Mouse (Mus musculus): ENCODE measurements at regions not wholly inside any gene's neighbourhood (a gene's known extent, or its start where the extent isn't known, plus 50 kb on each side); places are given as distances from the start of the nearest gene placed in this dataset.

DNA sequence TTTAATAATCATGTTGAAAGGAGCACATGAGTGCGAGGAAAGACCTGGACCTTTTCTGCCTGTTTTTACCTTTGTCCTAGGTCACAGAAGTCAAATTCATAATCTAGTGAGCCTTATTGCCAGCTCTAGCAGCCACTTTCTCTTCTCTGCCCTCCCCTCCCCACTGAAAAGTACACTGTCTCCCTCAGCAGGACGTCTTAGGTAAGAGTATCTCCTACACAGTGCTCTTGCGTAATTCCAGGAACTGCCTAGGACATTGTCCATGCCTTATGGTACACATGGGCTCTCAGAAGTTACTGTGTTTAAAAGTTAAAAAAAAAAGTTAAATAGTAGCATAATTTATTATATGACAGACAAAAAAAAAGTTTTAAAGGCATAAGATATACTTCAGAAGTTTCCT is 100.7 kb upstream of the Irak1bp1 start:
- no peak for DNase-seq (ENCODE audit: low read depth, low spot score)

DNA sequence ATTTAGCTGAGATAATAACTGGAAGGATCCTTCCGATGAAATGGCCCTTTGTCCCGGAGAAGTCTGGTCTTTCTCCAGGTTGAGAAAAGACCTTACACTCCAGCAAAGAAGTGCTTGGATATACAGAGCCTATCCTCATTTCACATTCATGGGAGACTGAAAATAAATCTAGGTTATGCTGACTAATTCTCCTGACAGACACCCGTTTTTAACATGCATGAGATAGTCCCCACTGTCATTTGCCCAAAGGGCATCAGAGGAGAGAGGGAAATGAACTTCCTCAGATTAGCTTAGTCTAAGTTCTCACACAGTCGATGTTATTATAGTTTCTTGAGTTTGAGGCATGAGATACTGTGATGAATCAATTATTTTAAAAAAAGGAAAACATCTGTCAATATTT is 99.7 kb upstream of the Irak1bp1 start:
- no peak for DNase-seq (ENCODE audit: low read depth, low spot score)

DNA sequence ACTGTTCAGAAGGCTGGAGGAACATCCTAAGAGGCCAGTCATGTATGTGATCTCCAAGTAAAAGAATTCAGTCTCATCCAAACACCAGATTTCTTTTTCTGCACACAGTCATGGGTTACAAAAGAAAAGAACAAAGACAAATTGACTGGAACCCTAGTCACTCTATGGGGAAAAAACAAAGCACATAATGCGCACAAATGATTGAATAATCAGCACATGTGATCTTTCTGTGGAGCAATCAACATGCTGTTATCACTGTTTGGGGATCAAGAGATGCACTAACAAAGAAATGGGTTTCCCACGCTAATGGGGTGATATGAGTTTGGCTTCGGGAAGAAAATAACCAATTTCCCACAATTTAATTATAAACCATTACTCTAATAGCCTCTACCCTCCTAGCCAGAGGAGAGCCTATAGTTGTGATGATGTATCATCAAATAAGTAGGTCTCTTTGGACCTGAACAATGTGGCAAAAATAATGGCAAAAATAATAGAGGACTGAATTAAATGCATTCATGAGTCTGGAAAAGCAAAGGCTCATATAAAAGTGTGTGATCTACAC is 96.2 kb upstream of the Irak1bp1 start:
- DNase-seq (ENCODE audit: low read depth, low spot score): no peak

DNA sequence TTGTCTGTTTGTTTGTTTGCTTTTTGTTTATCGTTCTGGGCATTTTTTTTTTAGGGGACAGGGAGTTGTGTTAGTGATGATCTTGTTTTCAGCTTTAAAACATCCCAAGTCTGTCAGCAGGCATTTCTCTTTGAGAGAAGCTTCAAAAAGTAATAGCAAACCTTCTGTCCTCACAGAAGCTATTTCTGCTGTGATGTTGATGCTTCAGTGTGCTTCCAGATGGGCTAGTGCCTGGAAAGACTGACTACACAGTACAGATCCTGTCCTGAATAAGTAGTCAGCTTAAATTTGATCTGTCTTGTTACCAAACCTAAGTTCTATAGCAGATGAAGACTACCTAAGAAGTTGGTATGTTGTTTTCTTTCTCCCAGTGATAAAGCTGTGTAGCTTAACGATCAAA is 94.4 kb upstream of the Irak1bp1 start:
- DNase-seq (ENCODE audit: low read depth, low spot score): no peak

DNA sequence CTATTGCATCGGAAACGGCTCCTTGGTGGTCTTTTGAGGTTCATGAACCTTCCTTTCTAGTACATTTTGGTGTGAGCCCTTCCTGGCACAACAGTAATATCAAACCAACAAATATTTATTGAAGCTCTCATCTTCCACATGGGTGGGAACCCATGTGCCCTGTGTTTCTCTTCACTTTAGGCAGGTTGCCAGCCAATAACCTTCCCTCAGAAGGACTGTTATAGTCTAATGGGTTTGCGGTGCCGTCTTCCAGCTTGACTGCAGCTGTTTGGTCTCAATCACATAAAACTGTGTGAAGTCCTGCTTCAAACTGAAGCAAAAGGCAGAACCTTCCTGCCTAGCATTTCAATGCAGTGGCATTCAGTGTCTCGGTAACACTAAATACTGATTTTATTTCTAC is 69.4 kb upstream of the Irak1bp1 start:
- DNase-seq (ENCODE audit: low read depth, low spot score): no peak

DNA sequence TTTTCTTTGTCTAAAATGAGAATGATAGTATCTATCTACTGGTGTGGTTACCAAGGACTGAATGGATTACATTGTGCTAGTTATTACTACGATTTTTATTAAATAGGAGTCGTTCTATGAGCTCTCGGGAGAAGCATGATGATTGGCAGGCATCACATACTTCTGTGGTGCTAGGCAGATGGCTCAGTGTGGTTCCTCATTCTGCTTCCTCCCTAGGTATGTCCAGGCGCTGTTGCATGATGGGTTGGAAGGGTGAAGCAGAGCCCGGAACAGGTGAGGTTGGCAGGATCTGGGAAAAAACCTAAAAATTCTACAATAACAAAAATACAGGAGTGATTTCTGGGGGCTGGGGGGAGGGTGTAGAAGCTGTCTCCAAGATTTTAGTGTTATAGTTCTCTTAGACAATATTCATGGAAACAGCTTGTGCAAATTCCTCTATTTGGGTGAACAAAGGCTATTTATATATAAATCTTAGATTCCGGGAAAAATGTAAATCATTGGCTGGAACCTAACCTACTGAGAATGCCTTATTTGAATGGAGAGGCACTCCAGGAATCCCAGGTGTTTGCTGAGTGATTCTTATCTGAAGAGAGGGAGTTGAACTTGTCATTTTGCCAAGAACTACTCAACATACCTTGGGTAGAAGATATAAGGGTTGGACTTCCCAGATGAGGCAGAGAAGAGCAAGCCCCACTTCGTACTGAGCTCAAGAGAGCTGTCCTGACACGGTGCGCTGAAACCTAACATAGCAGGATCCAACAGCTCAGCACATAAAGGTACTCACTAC is 68.5 kb upstream of the Irak1bp1 start:
- no peak for DNase-seq (ENCODE audit: low read depth, low spot score)

DNA sequence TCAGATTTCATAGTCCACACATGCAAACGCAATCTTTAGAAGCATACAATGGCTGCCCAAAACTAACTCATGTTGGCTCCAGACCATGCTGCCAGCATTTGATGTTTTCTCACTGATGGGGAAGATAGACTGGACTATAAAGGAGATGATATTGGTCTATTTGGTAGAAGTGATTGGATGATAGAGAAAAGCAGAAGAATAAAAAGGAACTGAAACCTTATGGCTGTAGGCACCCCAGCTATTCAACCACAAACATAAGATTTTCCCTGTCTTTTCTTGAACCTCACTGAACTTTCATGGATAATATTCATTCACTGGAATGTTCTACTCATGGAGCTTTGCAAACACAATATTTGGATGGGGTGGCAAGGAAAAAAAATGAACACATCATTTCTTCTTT is 65.7 kb upstream of the Irak1bp1 start:
- DNase-seq (ENCODE audit: low read depth, low spot score): no peak

All from R1 (cell line).